Mouse (Mus musculus) naive thymus-derived CD4-positive, alpha-beta T cell, adult 2 months (primary cell): ENCODE data around the gene Gm20517.

ENCODE experiments used
- DNase-seq: peaks from one replicate; pipeline ENCODE4 v3.0.0-alpha.2; 2011; ENCODE audit warnings: low read depth

Gene Gm20517

DNA sequence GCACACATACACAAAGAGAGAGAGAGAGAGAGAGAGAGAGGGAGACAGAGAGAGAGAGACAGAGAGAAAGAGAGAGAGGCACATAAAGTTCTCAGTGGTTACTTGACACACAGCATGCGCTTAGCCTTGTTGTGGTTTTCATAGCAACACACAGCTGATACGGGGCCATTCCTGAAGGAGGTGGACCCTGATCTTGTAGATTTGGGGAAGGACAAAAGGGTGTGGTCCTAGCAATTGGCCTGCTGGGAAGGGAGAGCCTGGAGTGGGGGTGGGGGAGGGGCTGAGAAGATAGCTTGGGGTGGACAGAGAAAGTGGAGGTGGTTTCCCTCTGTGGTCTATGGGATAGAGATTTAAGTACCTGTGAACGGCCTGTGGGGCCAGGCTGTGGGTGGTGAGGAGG lies 98.6 kb downstream of the Gm20517 start:
- DNase-seq: no peak

DNA sequence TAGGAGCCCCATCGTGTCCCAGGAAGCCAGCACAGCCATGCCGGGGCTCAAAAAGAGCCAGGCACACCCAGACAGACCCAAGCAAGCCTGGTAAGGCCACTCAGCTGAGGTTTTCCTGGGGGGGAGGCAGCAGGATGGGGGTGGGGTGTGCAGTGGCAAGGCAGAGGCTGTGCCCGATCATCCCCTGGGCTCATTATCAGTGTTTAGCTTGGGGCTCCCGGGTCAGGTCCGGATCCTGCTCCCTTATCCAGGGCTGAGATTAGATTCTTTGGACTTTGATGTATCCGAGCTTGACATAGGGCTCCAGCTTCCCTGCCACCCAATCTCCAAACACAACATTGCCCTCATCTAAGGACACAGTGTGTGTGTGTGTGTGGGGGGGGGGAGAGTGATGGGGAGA lies 100.5 kb downstream of the Gm20517 start:
- no peak for DNase-seq

DNA sequence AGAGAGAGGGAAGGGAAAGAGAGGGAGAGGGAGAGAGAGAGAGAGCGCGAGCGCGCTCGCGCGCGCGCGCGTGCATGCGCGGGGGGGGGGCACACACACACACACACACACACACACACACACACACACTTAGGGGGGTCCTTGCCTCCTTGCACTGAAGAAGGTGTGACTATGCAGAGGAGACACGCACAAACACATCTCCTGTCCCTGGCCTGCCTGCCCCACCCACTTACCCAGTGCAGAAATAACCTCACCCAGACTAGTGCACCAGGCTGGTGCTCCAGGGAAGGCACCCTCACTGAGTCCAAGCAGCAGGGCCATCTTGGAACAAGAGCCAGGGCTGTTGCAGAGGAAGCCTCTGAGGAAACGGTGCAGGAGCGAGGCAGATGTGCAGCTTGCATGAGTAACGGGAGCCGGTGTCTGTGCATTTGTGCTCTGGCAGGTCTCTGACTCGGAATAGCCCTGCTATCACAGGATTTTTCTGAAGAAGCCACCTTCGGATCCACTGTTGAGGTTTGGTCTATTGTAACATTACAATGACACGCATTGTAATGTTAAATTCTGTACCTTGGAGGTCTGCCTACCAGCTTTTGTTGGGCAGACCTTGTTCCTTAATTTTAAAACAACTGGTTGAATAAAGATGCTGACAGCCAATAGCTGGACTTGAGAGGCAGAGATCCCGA lies 101.6 kb downstream of the Gm20517 start:
- no peak for DNase-seq

DNA sequence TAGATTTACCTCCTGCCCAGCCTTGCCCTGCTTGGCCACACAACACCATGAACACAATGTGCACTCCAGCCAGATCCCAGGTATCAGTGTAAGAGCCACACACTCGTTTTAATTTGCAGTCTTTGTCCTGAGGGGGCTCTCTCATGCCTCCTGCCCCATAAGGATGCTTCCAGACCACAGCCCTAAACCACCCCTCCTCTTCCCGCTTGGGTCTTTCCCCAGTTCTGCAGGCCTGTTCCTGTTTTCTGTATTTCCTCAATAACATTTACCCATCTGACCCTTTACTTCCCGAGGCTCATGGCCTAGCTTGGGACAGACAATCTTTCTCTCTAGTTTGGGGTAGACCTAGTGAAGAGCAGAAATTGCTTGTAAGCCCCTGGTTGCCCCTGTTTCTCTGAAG lies 103.6 kb downstream of the Gm20517 start:
- DNase-seq: no peak

DNA sequence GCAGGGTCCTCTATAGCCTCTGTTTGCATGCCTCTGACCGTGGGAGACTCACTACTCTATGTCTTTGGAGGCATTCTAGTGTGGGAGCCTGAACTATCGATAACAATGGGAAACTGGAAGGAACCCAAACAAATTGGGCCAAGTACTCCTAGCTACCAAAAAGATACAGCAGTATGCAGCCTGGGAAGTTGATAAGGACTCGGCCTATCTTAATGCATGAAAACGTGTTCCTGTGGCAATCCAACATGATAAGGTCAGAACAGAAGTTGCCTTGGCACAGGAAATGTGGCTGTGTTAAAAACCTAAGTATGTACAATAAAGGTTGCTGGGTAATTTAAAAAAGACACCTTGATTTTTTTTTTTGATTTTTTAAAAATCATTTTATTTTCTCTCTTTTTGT lies 109.8 kb downstream of the Gm20517 start:
- DNase-seq: no peak

DNA sequence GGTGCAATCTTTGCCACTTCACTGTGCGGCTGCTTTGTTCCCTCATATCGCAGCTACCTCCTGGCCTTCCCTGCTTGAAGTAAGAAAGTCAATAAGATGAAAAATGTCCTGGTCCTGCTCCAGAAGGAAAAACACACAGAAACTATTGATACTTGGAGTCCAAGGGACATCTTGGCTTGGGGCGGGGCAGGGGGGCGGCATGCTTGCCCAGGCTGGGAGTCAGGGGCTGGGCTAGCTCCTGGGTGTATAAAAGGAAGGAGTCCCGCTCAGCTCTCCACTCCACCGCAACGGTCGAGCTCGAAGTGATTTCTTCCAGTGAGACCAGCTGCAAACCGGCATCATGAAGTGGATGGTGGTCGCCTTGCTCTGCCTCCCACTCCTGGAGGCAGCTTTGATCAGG lies 115.2 kb downstream of the Gm20517 start, which contains the start of gene Pgc:
Gene Pgc, plus strand, starts transcription at position 277 of the 400 bp plus-strand sequence.
- DNase-seq: no peak

DNA sequence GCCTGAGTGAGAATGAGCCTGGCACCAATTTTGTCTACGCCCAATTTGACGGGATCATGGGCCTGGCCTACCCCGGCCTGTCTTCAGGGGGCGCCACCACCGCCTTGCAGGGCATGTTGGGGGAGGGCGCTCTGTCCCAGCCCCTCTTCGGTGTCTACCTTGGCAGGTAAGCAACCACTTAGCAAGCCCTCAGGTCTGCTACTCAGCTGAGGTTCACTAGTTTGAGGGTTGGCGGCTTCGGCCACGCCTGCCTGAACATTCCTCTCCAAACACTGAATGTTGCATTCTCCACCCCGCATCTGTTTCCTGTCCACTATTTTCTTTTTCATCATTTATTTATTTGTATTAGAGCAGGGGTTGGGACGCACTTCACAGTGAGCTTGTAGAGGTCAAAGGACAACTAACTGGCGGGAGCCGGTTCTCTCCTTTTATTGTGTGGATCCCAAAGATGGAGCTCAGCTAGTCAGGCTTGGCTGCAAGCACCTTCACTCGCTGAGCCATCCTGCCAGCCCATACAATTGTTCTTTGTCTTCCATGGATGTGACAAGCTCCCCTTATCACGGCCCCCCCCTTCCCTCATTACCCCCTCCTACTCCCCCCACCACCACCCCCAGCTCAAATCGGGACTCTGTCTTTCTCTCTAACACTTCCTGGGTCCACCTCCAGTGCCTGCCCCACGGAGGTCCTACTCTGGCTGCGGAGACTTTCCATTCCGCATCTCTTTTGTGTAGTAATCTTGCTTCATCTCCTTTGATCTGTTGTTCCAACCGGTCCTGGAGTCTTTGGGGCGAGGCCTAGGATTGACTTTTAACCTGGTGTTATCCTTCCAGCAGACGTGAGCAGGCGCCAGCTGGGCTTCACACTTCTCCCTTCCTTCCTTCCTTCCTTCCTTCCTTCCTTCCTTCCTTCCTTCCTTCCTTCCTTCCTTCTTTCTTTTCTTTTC lies 119.5 kb downstream of the Gm20517 start:
- no peak for DNase-seq
